Mouse (Mus musculus): Measurements from ENCODE around the gene Mgea5. TPM values are rescaled to one million over a fixed set of nuclear protein-coding genes. Genes with fewer than 3 reads are reported as not detected.
"Not testable (repeated sequence)": the region's sequence is repeated elsewhere in the genome, so short reads cannot be mapped to it uniquely, and the experiment has no call there.

Gene Mgea5
- 10 to 100 TPM; 36.0 to 44.4 TPM for total RNA-seq (2021)
- long read RNA-seq, experiment 1, full-length matches to known transcripts: 8 of 18 reads
- long read RNA-seq, experiment 1, partial matches to known transcripts: 1 of 18 reads
- long read RNA-seq, experiment 1, other reads (novel, unspliced or antisense): 9 of 18 reads
- long read RNA-seq, experiment 2, full-length matches to known transcripts: 7 of 18 reads
- long read RNA-seq, experiment 2, partial matches to known transcripts: 4 of 18 reads
- long read RNA-seq, experiment 2, other reads (novel, unspliced or antisense): 7 of 18 reads

DNA sequence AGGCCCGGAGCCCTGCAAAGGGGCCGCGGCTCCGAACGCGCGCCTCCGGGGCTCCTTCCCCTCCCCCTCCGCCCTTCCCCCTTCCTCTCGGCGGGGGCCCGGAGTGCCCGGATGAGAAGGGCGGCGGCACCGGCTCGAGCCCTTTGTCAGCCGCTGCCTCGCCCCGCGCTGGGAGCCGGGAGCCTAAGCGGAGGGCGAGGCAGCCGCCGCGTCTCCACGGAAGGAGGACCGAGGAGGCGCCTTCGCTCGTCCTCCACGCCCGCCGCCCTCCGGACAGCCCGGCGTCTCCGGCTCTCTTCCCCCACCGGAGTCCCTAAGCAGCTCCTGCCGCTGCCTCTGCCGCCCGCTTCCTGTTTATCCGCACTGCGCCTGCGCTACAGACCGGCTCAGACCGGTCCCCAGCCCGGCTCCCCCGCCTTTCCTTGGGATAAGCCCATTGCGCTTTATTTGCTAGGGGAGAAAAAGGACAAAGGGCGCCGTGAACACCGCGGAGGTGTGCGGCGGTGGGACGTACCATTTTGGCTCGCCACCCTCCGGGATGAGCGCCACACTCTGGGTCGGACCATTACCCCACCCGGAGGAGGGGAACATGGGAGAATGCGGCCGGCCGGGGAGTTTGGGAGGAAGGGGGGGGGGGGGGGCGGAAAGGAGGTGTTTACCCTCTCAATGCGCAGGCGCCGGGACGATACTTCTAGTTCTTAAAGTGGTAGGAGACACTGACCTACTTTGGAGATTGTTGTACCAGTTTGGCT is at the start of gene Mgea5:
TSS of gene Mgea5 (minus strand) at position 657 of the 752 bp plus-strand sequence.
- DNase-seq: peak; percentile 96

DNA sequence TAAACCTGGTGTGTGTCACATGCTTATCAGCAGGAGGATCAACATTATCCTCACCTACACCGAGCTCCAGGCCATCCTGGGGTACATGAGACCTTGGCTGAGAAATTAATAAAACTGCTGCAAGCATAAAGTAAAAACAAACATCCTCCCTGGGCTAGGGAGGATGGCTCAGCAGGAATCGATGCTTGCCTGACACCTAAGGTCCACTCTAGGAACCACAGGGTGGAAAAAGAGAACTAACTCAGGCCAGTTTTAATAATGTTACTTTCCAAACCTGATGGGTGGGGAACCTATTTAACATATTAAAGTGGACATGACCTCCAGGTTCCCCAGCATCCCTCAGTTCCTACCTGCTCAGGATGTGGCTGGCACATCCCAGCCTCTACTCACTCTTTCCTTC is 47.0 kb upstream of the Mgea5 start:
- DNase-seq: no peak

DNA sequence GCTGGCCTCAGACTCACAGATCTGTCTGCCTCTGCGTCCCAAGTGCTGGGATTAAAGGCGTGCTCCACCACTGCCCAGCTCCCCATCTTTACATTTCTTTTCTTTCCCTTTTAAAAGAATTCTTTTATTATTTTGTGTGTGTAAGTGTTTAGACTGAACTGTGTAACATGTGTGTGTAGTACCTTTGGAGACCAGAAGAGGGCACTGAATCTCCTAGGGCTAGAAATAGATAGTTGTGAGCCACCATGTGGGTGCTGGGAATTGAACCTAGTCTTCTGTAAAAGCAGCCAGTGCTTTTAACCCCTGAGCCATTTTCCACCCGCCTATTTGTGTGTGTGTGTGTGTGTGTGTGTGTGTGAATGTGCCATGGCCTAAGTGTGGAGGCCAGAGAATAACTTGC is 44.1 kb upstream of the Mgea5 start:
- DNase-seq: no peak

DNA sequence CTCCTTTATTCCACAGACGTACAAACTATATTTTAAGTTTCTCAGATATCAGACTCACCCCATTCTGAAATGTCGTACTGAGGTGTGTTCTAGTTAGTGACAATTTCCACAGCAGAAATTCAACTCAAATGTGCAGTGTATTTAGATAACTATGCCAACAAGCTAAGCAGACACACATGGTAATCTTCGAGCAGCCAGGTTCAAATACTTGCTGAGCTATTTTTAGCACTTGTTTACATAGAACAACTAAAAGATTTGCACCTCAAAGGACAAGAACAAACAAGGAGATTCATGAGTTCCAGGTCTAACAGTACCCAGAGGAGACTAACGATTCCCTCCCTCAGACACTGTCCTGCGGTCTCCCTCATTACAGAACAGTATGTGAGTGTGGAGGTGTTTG is 43.5 kb upstream of the Mgea5 start:
- DNase-seq: no peak

DNA sequence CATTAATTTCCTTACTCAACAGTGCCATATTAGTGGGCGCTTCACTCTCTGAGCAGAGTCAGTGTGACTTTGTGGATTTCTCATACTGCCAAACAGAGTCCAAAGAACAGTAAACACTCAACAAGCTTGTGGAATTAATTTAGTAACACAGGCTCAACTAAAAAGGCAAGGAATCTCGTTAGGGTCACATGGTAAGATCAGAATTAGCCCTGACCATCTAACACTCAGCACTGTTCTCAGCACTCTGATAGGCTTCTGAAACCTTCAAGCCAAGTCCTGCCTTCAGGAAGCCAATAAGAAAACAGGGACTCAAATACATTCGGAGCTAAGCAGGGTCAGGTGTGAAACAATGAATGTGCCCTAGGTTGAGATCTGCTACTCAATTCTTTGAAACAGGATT is 42.5 kb upstream of the Mgea5 start:
- no peak for DNase-seq

DNA sequence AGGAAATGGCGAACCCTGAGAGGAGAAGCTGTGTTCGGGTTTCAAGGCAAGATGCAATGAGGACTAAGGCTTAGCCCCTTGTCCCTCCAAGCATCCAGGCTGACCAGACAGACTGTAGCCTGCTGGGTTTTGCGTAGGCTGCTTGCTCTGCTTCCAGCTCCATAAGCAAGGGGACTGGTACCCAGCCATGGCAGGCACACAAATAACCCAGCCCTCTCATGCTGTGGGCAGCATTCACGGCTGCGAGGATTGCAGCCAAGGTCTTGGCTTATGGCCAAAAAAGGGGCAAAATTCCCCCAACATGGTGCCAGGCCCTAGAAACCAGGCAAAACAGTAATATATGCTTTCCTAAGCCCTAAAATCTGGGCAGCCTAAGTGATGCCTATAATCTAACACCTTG is 38.2 kb upstream of the Mgea5 start:
- DNase-seq: no peak

DNA sequence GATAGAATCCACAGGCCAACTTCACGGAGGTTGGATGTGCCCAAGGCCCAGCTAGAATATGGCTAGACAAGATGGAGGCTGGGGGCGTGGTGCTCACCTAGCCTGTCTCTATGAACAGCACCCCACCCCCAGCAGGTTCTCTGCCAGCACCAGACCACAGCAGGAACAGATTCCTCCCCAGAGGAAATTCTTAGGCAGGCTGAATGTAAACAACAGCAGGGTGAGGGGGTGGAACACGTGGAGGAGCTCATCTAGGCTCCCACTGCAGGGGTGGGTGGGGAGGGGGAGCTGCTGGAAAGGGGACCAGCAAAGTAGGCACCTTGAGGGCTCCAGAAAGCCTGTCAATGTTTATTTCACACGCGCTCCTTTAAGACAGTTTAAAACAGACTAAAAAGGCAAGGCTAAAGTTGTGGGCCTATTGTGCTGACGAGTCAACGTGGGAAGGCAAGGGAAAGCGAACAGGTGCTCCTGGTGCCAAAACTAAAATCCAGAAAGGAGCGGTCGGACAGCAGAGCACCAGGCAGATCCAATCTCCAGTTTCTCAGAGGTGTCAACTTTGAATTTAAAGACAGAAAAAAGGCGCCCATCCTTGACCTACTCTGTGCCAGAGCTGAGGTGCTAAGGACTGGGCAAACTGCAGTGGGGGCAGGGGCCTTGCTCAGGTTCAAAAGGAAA is 34.3 kb upstream of the Mgea5 start:
- no peak for DNase-seq

DNA sequence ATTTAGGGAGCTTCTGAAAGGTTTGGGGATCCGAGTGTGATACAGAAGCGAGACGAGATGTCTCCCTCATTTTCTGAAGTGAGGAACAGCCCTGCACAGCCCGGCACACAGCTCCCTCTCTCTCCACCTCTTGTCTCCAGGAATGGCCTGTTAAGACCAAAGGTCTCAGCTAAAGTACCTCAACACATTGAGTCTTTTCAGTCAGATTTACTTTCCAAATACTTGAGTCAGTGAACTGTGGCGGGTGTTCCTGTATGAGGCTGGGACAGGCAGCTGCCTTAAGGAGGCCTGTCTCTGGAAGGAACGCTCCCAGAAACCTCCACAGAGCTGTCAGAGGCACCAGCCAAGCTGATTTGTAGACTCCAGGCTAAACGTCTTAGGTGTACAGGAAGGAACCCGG is 33.1 kb upstream of the Mgea5 start:
- DNase-seq: no peak

DNA sequence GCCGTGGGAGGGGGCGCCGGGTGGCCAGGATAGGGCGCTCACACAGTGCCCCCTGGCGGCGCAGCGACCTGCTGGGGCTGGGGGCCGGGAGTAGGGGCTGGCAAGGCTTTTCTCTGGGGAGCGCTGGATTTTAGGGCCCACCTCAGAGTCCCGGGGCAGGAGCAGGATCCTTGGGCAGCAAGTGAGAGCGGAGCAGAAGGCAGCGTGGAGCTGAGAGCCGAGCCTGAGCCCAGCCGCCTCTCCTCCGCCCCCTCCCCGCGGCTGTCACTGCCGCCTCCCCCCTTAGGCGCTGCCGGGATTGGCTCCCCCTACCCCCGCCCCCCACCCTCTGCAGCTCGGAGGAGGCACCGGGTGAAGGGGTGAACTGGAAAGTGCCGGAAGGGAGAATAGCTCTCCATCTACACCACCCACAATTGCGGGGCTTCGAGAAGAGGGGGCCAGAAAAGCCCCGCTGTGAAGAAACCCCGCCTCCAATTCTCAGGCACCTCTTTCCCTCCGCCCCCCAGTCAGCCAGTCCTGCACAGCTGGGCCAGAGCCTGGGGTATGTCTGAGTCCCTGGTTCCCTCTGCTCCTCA is 32.3 kb upstream of the Mgea5 start, which contains the start of gene Kcnip2:
TSS of gene Kcnip2 (minus strand) at position 231 of the 575 bp plus-strand sequence.
- DNase-seq: peak; percentile 44

DNA sequence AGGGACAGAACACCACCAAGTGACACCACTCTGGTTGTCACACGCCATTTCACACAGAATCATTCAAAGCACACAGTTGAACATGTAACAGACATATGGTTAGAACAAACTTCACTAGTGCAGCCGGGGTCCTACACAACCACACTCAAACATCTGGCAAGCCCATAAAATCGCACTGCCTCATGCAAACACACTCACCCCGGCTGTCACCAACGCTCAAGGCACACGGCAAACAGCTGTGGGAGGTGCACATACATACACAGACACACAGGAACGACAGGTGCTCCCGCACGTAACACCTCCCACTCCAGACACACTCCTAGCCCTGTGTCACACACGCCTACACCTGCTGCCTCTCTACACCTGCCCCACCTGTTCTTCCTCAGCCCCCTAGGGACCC is 31.5 kb upstream of the Mgea5 start:
- DNase-seq: no peak

DNA sequence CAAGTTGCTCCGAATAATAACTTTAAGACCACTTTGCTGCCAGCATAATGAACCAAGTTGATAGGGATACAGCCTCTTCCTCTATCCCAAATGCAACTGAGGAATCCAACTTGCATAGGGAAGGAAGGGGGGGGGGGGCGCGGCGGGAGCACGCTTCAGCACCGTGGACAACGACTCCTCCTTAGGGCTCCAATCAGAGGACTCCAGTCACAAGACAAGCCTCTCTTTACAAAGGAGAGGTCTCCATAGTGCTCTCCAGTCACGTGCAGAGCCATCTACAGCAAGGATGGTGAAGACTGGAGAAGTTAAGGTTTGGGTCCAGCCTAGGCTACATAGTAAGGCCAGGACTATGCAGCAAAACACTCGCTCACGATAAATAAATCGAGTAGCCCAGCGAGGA is 30.2 kb upstream of the Mgea5 start:
- DNase-seq: no peak

DNA sequence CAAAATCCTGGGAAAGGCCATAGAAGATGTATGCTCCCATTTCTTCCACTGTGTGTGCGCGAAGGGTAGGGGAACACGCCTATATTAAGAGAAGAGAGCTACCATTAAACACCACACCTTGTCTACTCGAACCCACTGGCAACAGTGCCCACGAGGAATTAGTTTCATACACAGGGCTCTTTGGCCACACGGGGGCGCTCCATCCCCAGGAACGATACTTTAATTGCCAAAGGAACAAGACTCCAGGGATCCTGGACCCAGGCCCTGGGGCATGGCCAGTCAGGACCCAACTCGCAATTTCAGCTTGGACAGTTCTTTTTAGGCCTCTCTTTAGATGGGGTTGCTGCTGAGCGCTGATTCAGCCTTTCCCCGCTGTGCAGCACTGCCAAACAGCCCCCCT is 29.6 kb upstream of the Mgea5 start:
- peak; percentile 90 for DNase-seq

DNA sequence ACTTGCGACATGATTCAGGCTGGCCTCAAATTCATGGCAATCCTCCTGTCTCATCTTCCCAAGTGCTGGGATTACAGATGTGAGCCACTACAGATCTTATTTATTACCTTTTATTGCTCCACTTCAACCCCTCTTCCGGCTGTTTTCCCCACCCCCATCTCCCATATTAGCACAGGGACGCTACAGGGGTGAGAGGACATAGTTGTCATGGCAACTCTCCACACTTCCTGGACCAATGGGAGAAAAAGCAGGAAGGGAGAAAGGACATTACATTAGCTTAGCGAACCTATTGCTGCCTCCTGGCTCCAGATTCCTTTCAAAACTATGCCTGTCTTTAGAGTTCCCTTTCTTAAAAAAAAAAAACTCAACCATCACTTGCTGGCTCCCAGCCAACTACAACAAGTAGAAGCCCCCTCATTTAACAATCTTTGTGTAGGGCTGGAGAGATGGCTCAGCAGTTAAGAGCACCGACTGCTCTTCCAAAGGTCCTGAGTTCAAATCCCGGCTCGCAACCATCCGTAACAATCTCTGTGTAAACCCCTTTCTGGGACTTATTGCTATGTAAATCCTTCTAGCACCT is 29.1 kb upstream of the Mgea5 start:
- DNase-seq: no peak

DNA sequence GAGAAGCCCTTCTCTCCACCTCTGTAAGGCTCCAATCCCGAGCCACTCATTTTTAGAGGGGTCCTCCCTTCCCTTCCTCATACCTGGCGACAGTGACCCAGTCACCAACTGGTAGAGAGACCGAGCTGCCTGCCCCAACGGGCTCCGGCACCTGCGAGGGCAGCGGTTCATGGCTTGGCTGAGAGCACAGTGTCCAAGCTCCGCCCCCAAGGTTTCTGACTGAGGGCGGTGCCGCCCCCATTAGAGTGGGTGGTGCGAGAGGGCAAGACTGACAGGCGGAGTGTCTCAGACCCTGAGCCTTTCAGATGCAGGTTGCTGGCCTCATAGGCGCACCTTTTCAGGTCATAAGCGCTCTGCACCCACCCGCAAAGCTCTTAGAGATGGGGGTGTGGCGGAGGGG is 28.5 kb upstream of the Mgea5 start:
- peak; percentile 34 for DNase-seq

DNA sequence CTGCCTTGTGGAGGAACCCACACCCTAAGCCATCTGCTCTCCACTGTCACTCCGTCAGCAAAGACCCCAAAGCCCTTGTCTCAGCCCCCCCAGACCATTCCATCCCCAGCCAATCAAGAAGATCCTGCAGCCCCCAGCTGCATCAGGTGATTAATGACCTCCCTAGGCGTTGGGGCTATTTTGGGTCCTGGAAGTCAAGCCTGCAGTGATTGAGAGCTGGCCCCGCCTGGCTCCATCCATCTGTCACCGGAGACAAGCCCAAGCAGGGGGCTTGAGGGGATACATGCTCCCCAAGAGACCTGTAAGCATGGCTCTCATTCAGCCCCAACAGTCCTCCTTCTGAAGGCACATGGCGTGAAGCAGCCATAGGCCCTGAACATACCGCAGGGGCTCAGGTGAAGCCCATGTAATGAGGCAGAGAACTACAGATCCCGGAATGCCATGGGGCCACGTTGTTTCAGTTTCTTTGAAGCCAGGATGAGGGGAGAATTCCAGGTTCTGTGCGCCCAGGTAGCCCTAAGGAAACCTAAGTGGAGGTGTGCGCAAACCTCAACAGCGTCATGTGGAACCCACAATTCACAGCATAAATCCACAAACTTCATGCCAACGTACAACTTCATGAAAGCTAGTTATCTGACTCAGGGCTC is 27.5 kb upstream of the Mgea5 start:
- no peak for DNase-seq

DNA sequence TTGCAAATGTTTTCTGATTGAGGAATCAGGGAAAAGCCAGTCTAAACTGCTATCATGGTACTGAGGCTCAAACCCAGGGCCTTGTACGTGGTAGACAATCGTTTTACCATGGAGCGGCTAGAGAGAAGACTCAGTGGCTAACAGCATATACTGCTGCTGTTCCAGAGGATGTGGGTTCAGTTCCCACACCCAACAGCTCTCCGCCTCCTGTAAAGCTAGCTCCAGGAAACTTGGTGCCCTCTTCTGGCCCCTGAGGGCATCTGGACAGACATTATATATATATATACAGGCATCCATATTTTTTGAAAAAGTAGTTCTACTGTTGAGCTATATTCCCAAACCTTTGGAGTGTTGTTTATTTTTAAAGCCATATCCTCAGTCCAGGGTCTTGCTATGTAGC is 24.1 kb upstream of the Mgea5 start:
- DNase-seq: no peak

DNA sequence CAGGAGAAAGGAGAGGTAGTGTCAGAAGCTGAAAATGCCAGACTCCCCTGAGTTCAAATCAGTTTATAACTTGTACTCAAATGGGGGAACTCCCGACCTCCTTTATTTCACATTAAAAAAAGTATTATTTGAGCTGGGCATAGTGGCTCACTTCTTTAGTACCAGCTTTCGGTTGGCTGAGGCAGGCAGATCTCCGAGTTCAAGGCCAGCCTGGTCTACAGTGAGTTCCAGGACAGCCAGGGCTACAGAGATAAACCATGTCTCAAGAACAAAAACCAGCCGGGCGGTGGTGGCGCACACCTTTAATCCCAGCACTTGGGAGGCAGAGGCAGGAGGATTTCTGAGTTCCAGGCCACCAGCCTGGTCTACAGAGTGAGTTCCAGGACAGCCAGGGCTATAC is 22.2 kb upstream of the Mgea5 start:
- not testable (repeated sequence) for DNase-seq

DNA sequence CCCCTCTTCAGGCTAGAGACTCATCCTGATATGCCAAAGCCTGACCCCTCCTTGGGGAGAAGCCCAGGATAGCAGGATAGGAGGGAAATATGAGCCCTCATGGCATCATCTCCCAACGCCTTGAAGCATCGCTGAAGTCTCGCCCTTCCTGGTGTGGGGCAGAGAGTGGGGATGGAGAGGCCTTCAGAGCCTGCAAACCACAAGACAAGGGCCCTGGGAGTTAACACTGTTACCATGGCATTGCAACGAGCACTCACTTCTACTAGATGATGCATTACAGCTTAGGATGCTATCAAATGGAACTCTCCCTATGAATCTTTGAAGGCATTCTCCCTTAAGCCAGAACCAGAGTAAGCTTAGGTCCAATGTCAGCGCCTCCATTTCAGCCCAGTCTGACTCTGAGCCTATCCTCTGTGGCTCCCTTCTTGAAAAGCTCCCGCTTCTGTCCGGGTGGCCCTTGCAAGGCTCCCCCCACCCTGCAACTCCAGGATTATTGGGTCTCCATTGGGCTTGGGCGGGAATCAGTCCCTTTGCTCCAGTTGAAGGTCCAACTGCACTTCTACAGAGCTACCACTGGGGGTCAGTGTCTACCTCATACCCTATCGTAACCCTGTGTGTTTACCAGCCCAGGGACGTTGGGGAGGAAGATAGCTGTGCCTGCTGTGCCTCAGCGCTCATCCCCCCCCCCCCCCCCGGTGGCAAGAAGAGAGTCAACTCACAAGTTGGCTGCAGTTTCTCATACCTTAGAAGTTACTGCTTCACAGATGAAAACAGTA is 21.1 kb upstream of the Mgea5 start:
- DNase-seq: no peak

DNA sequence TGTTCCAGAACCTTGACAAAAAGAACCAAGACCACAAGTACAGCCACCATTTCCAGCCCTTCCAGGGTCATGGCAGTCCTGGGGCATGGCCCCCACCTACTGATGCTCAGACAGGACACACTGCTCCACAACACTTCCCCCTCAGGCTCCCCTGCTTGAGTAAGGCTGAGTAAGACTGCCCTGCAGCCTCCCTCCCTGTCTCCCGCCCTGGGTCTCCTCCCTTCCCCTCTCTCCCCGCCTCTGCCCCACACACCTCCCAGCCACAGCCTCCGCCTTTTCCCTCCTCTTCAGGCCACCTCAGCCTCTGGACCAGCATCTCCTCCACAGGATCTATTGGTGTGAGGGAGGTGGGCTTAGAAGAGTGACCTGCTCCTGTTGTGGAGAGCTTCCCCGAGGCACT is 19.8 kb upstream of the Mgea5 start:
- DNase-seq: no peak

DNA sequence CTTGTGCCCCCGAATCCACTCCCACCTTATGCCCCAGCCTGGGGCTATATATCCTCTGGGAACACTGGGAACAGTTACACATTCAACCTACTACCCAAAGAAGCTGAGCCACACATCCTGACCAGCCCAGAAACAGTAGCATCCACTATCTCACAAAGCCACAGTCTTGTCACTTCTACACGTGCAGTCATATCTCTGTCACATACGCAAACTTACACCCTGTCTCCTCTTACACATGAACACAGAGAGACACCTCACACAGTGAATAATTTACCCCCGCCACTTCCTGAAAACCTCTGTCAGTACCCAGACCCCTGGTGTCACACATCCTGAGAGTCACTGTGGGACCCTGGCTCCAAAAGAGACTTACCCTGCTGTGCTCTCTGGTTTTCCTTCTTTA is 19.1 kb upstream of the Mgea5 start:
- DNase-seq: no peak

DNA sequence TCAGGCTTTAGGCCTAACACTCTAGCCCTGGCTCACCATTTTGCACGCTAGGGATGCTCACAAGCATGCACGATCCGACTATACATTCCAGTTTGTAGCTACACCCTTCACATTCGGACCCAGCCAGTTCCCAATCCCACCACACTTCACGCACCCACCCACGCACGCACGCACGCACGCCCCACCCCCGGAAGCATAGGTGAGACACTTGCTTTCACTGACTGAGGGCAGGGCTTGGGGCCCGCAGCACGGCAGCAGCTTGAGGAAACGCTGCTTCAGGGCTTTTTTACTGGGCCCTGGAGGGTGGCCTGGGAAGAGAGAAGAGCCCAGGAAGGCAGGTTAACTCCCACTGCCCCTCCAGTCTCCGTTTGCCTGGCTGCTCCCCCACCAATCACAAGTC is 13.2 kb upstream of the Mgea5 start:
- no peak for DNase-seq

All from gastrocnemius, postnatal 10 days (tissue).